Comparison of ENCODE assay signal across 7 mouse cellular contexts in the genomic region with DNA sequence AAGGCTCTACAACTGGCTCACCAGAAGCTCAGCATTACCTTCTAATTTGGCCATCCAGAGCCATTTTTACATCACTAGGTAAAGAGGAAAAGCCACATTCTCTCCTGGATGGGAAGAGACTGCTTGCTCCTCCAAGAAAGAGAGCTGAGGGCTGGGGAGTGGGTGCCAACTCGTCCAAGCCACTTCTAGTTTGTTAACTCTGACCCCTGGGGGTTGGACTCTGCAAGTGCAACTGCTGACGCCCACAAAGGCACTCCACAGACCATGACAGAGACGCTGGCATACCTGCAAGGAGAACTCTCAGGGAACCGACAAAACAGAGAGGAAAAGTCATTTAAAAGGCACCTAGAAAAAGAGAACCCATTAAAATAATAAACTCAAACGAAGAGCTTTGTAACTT.
DNase-seq lines count a peak whose midpoint lies in the region; ATAC-seq lines count a peak whose summit lies in the region.

No protein-coding gene starts in this region.

- H3K27ac ChIP-seq in midbrain, embryonic 12.5 days (replicated peaks), result no peak overlapping the region

- H3K4me1 ChIP-seq in midbrain, embryonic 12.5 days, result no peaks in the 10 kb centered on the region

- no peak overlapping the region for H3K4me2 ChIP-seq in midbrain, embryonic 12.5 days (replicated peaks)

- no peak overlapping the region for H3K4me3 ChIP-seq in midbrain, embryonic 12.5 days

- WGBS in midbrain, embryonic 12.5 days, result 7% methylated on average over 5 of the region's 5 CpGs

- peak; percentile 68 to 77 for DNase-seq in adrenal gland, adult 18-20 months (ENCODE audit: low spot score in 2 of 2)
- peak; percentile 86 for DNase-seq in embryo, embryonic 11 days
- peak; percentile 54 to 62 for DNase-seq in gastrocnemius, postnatal 36 days
- DNase-seq in kidney, adult 11 months, result peak; percentile 39
- peak; percentile 88 for DNase-seq in left cerebral cortex, postnatal 4 days
- peak; percentile 67 for DNase-seq in spleen, adult 12 weeks (ENCODE audit: low spot score)

- intact Hi-C loops in gastrocnemius, postnatal 36 days (cut with DNase I), result loop anchor here (1.0 kb wide), 1 partner anchor 177 kb away; no protein-coding TSS in a partner anchor
- intact Hi-C loops in left cerebral cortex, postnatal 4 days (cut with DNase I), result loop anchor here (2.0 kb wide), 1 partner anchor 176 kb away; no protein-coding TSS in a partner anchor

- no peaks in the 10 kb centered on the region for H3K27me3 ChIP-seq in midbrain, embryonic 12.5 days

- H3K36me3 ChIP-seq in midbrain, embryonic 12.5 days, result no peaks in the 10 kb centered on the region

- H3K9me3 ChIP-seq in midbrain, embryonic 12.5 days, result no peaks in the 10 kb centered on the region

- ATAC-seq in midbrain, embryonic 12.5 days (ENCODE audit: low FRiP score, low read depth), result peak; percentile 84

- no peak overlapping the region for H3K9ac ChIP-seq in midbrain, embryonic 12.5 days (replicated peaks)
